ENCODE assay signal across 8 mouse cellular contexts in the genomic region with DNA sequence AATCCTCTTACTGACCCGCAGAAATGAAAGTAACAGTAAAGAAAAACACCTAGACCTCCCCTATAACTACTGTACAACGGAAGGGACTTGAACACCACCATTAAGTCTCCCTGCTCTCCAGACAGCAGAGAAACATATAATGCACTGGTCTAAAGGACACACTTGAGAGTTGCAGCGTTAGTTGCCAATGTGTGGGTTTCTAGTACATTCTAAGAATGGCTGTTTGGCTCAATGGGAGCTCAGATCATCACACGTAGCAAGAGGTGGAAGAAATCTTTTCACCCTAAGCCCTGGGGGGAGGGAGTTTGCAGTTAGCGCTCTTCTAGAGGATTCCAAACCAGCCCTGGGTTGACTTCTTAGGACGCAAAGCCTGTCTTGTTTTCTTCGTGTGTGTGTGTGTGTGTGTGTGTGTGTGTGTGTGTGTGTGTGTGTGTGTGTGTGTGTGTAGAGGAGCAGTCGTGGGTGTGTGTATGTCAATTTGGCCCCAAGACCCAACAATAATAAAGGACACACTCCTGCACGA. TPM values are rescaled to one million over a fixed set of nuclear protein-coding genes. Genes with fewer than 3 reads are reported as not detected.
DNase-seq lines count a peak whose midpoint lies in the region; ATAC-seq lines count a peak whose summit lies in the region.

No protein-coding gene starts in this region.

- H3K27me3 ChIP-seq in kidney, embryonic 15.5 days, result peaks cover 77% of the 10 kb centered on the region
- H3K27me3 ChIP-seq in hindbrain, embryonic 13.5 days, result peaks cover 79% of the 10 kb centered on the region
- peaks cover 75% of the 10 kb centered on the region for H3K27me3 ChIP-seq in midbrain, embryonic 14.5 days (ENCODE audit: control insufficient read depth, insufficient read depth, low read length)

- H3K27ac ChIP-seq in kidney, embryonic 15.5 days, result no peak overlapping the region
- H3K27ac ChIP-seq in hindbrain, embryonic 13.5 days, result no peak overlapping the region
- no peak overlapping the region for H3K27ac ChIP-seq in midbrain, embryonic 14.5 days (replicated peaks; ENCODE audit: low read depth, low read length)

- H3K9me3 ChIP-seq in kidney, embryonic 15.5 days (replicated peaks), result no peaks in the 10 kb centered on the region
- H3K9me3 ChIP-seq in hindbrain, embryonic 13.5 days, result no peaks in the 10 kb centered on the region
- no peaks in the 10 kb centered on the region for H3K9me3 ChIP-seq in midbrain, embryonic 14.5 days (ENCODE audit: control insufficient read depth, low read length)

- peak overlapping the region; percentile 98 for H3K4me2 ChIP-seq in kidney, embryonic 15.5 days
- peak overlapping the region; percentile 87 for H3K4me2 ChIP-seq in hindbrain, embryonic 13.5 days
- H3K4me2 ChIP-seq in midbrain, embryonic 14.5 days (ENCODE audit: low read length), result peak overlapping the region; percentile 95

- H3K36me3 ChIP-seq in kidney, embryonic 15.5 days, result no peaks in the 10 kb centered on the region
- H3K36me3 ChIP-seq in hindbrain, embryonic 13.5 days, result no peaks in the 10 kb centered on the region
- H3K36me3 ChIP-seq in midbrain, embryonic 14.5 days (ENCODE audit: control insufficient read depth, insufficient read depth, low read length), result no peaks in the 10 kb centered on the region

- H3K9ac ChIP-seq in kidney, embryonic 15.5 days, result no peak overlapping the region; the same call in 1 of the 2 replicates
- H3K9ac ChIP-seq in hindbrain, embryonic 13.5 days, result 0 out of 2 replicates have a peak overlapping the region, but pooled peaks have one; percentile 24
- no peak overlapping the region for H3K9ac ChIP-seq in midbrain, embryonic 14.5 days (replicated peaks; ENCODE audit: low read length)

- no peak for ATAC-seq in kidney, embryonic 15.5 days (replicated peaks; ENCODE audit: low FRiP score)
- ATAC-seq in hindbrain, embryonic 13.5 days (ENCODE audit: low FRiP score), result no peak
- no peak for ATAC-seq in midbrain, embryonic 14.5 days (ENCODE audit: low FRiP score, low TSS enrichment)

- WGBS in kidney, embryonic 15.5 days, result 7% methylated on average over 9 of the region's 9 CpGs
- under 1% methylated on average over 8 of the region's 9 CpGs for WGBS in hindbrain, embryonic 13.5 days
- 1% methylated on average over 9 of the region's 9 CpGs for WGBS in midbrain, embryonic 14.5 days

- peaks cover 59% of the 10 kb centered on the region for H3K4me1 ChIP-seq in kidney, embryonic 15.5 days
- H3K4me1 ChIP-seq in hindbrain, embryonic 13.5 days (replicated peaks), result peaks cover 47% of the 10 kb centered on the region
- H3K4me1 ChIP-seq in midbrain, embryonic 14.5 days (ENCODE audit: control insufficient read depth, insufficient read depth, low read length), result peaks cover 15% of the 10 kb centered on the region

- DNase-seq in kidney, postnatal 25 days, result no peak
- DNase-seq in embryo, embryonic 11 days, result peak; percentile 38
- DNase-seq in midbrain, embryonic 14.5 days, result peak; percentile 46
- DNase-seq in cerebellum, adult 11 months, result no peak
- no peak for DNase-seq in yolk sac, embryonic 10.5 days (ENCODE audit: low spot score)
- no peak for DNase-seq in frontal cortex, postnatal 36 days (ENCODE audit: low spot score in 2 of 2)

- H3K4me3 ChIP-seq in kidney, embryonic 15.5 days (replicated peaks), result peak overlapping the region; percentile 62
- H3K4me3 ChIP-seq in hindbrain, embryonic 13.5 days, result peak overlapping the region; percentile 62
- peak overlapping the region; percentile 60; the same call in 1 of the 2 replicates for H3K4me3 ChIP-seq in midbrain, embryonic 14.5 days (replicated peaks; ENCODE audit: low read depth, low read length)

RNA-seq across cellular contexts. Expression of a gene that starts 2.7 kb away (rescaled TPM):
- 36.2 and 38.0 TPM in 2 replicates for polyA plus RNA-seq in kidney, embryonic 15.5 days (2015; fragmentation: Nextera tagmentation; extraction: Ambion mirVana)
- 22.5 and 23.2 TPM in 2 replicates for polyA plus RNA-seq in hindbrain, embryonic 13.5 days (2015; fragmentation: Nextera tagmentation; extraction: Ambion mirVana)
- polyA plus RNA-seq in midbrain, embryonic 14.5 days (2014; fragmentation: Nextera tagmentation; extraction: Ambion mirVana), result 4.0 and 4.9 TPM in 2 replicates

RNA-seq across cellular contexts. Expression of a gene that starts 30.2 kb away (rescaled TPM):
- polyA plus RNA-seq in kidney, embryonic 15.5 days (2015; fragmentation: Nextera tagmentation; extraction: Ambion mirVana), result 0.40 and 0.93 TPM in 2 replicates
- polyA plus RNA-seq in hindbrain, embryonic 13.5 days (2015; fragmentation: Nextera tagmentation; extraction: Ambion mirVana), result not detected in 2 replicates
- polyA plus RNA-seq in midbrain, embryonic 14.5 days (2014; fragmentation: Nextera tagmentation; extraction: Ambion mirVana), result 0.38 TPM in 1 of 2 replicates, not detected in the other

Comparison
In these comparisons a context has a peak if more than half of its experiments do, and no peak if none do; other contexts are left out.
1. DNase-seq: peak in embryo, embryonic 11 days (single experiment) and midbrain, embryonic 14.5 days (single experiment); none in kidney, postnatal 25 days (0 of 2), cerebellum, adult 11 months (single experiment), yolk sac, embryonic 10.5 days (single experiment) and frontal cortex, postnatal 36 days (0 of 2).
2. Peak in every context shown above with its lines, with median percentiles within 50 percentile points of each other: H3K4me2 ChIP-seq and H3K4me3 ChIP-seq.